Mouse (Mus musculus) inflammation-experienced regulatory T-cells, adult 16 weeks (primary cell): ENCODE measurements around the gene Sprr2b. TPM values are rescaled to one million over a fixed set of nuclear protein-coding genes. Genes with fewer than 3 reads are reported as not detected.

Experiments used
- polyA plus RNA-seq: library from polyadenylated mRNA; unstranded; fragments of 100-300 nt; shearing (Covaris generic); gene quantifications from one replicate; pipeline ENCODE4 v1.2.1, GENCODE M21; 2017

Sprr2b gene
- polyA plus RNA-seq: not detected

GRCm38 (mm10) chr3:92316320-92316719 is at the start of gene Sprr2b:
TSS of gene Sprr2b (plus strand) at chr3:92316620.

GRCm38 (mm10) chr3:92285101-92285500 is 31.3 kb upstream of the Sprr2b start, which contains the start of gene Sprr2a3:
TSS of gene Sprr2a3 (plus strand) at chr3:92285417.

GRCm38 (mm10) chr3:92338840-92339239 is 22.4 kb downstream of the Sprr2b start, which contains the start of gene Sprr2d:
TSS of gene Sprr2d (plus strand) at chr3:92339140.

GRCm38 (mm10) chr3:92351843-92352242 is 35.4 kb downstream of the Sprr2b start, which contains the start of gene Sprr2e:
TSS of gene Sprr2e (plus strand) at chr3:92352143.

GRCm38 (mm10) chr3:92364887-92365286 is 48.5 kb downstream of the Sprr2b start, which contains the start of gene Sprr2f:
TSS of gene Sprr2f (plus strand) at chr3:92365187.

Other genes starting within 250 kb of the Sprr2b start
- not detected for gene Lor, start 233.5 kb upstream of the Sprr2b start, polyA plus RNA-seq
- not detected for gene Prr9, start 192.7 kb upstream of the Sprr2b start, polyA plus RNA-seq
- gene Lelp1, start 173.9 kb upstream of the Sprr2b start, polyA plus RNA-seq: not detected
- not detected for gene Sprr2a1, start 100.8 kb upstream of the Sprr2b start, polyA plus RNA-seq
- gene Sprr2a2, start 100.7 kb upstream of the Sprr2b start, polyA plus RNA-seq: not detected
- not detected for gene Sprr2a3, start 31.2 kb upstream of the Sprr2b start, polyA plus RNA-seq
- not detected for gene Sprr2d, start 22.5 kb downstream of the Sprr2b start, polyA plus RNA-seq
- not detected for gene Sprr2e, start 35.5 kb downstream of the Sprr2b start, polyA plus RNA-seq
- gene Sprr2f, start 48.6 kb downstream of the Sprr2b start, polyA plus RNA-seq: not detected
- not detected for gene Sprr2h, start 69.1 kb downstream of the Sprr2b start, polyA plus RNA-seq
- gene Sprr2i, start 91.4 kb downstream of the Sprr2b start, polyA plus RNA-seq: not detected
- gene Sprr2j-ps, start 101.5 kb downstream of the Sprr2b start, polyA plus RNA-seq: not detected
- gene Gm9774, start 112.8 kb downstream of the Sprr2b start, polyA plus RNA-seq: 22.3 TPM
- gene Sprr2k, start 116.0 kb downstream of the Sprr2b start, polyA plus RNA-seq: not detected
- gene Sprr1b, start 122.2 kb downstream of the Sprr2b start, polyA plus RNA-seq: not detected
- gene Sprr3, start 142.1 kb downstream of the Sprr2b start, polyA plus RNA-seq: not detected
- not detected for gene Sprr1a, start 169.3 kb downstream of the Sprr2b start, polyA plus RNA-seq
- not detected for gene Sprr4, start 183.9 kb downstream of the Sprr2b start, polyA plus RNA-seq
- not detected for gene 2310046K23Rik, start 217.9 kb downstream of the Sprr2b start, polyA plus RNA-seq